Mouse (Mus musculus) adipocyte (in vitro differentiated cells): ENCODE data around the gene Tubg1.
A peak's percentile ranks its signal among the peaks of the same experiment; 100 is the strongest.
"Not testable (repeated sequence)": the region's sequence is repeated elsewhere in the genome, so short reads cannot be mapped to it uniquely, and the experiment has no call there.

ENCODE experiments used
- DNase-seq: peaks from one replicate; pipeline ENCODE4 v3.0.0-alpha.2; 2016; ENCODE audit warnings: low spot score

The Tubg1 gene

GRCm38 (mm10) chr11:101142215-101142967, 22.7 kb downstream of the Tubg1 start:
- DNase-seq = no peak

- no peak for DNase-seq
These were observed 23.8 kb downstream of the Tubg1 start for GRCm38 (mm10) chr11:101143338-101144225.

GRCm38 (mm10) chr11:101146377-101146776, 26.6 kb downstream of the Tubg1 start:
- no peak for DNase-seq

- DNase-seq = no peak
These were observed 29.0 kb downstream of the Tubg1 start for GRCm38 (mm10) chr11:101148751-101149150.

DNA sequence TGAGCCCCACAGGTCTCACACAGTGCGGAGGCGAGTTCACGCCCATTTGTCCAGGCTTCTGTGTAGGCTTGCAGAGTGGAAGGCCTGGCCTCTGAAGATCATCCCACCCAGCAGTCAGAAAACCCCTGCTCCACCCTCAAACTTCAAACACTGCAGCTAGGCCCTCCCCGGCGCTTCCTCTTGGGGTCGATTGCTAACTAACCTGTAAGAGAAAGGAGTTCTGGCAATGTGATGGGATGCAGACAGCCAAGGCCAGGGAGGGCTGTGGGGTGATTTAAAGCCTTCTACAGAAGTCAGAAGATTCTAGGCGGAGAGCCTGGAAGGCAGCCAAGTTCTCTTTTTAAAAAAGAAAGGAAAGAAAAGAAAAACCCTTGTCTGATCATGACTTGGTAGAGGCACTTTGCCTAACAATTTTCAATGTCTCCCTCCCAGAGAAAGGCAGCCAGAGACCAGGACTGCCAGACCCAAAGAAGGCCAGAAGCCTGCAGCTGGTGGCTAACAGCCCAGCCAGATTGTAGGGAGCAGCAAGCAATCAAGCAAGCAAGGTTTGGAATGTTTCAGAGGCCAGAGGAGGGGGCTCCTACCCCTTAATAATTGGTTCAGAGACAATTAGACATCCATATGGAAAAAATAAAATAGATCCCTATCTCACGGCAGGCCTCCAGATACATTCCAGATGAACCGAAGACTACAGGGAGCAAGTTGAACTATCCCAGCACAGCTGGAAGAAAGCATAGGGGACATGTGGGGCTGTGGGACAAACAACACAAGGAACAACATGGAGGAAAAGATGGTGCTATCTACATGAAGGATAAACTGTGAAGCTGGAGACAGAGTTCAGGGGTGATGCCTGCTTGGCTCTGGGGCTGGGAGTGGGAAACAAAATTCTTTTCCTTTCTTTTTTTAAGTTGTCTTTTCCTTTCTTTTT, 29.7 kb downstream of the Tubg1 start:
- peak; percentile 64 for DNase-seq

GRCm38 (mm10) chr11:101151063-101151462, 31.3 kb downstream of the Tubg1 start:
- DNase-seq = no peak

GRCm38 (mm10) chr11:101152825-101153224, 33.1 kb downstream of the Tubg1 start:
- no peak for DNase-seq

GRCm38 (mm10) chr11:101154648-101155047, 34.9 kb downstream of the Tubg1 start:
- no peak for DNase-seq

- no peak for DNase-seq
These were observed 35.4 kb downstream of the Tubg1 start for GRCm38 (mm10) chr11:101155151-101155550.

- no peak for DNase-seq
These were observed 36.1 kb downstream of the Tubg1 start, which contains the start of gene Tubg2 for GRCm38 (mm10) chr11:101155728-101156371. Tubg2 (plus strand) TSS chr11:101155907.

- not testable (repeated sequence) for DNase-seq
These were observed 40.4 kb downstream of the Tubg1 start for GRCm38 (mm10) chr11:101160151-101160550.

GRCm38 (mm10) chr11:101160981-101161505, 41.3 kb downstream of the Tubg1 start:
- not testable (repeated sequence) for DNase-seq

GRCm38 (mm10) chr11:101161551-101161950, 41.8 kb downstream of the Tubg1 start:
- DNase-seq = no peak

GRCm38 (mm10) chr11:101162301-101162700, 42.6 kb downstream of the Tubg1 start:
- DNase-seq = no peak

GRCm38 (mm10) chr11:101162772-101163171, 43.0 kb downstream of the Tubg1 start:
- DNase-seq = peak; percentile 96

- no peak for DNase-seq
These were observed 44.0 kb downstream of the Tubg1 start for GRCm38 (mm10) chr11:101163476-101164350.

GRCm38 (mm10) chr11:101164351-101164665, 44.6 kb downstream of the Tubg1 start:
- no peak for DNase-seq

- DNase-seq = no peak
These were observed 45.2 kb downstream of the Tubg1 start for GRCm38 (mm10) chr11:101164677-101165580.

- no peak for DNase-seq
These were observed 46.6 kb downstream of the Tubg1 start for GRCm38 (mm10) chr11:101166357-101166756.
